Mouse (Mus musculus): ENCODE measurements around the gene Ndufa8. TPM values are rescaled to one million over a fixed set of nuclear protein-coding genes. Genes with fewer than 3 reads are reported as not detected.

Ndufa8 gene
- 239 and 249 TPM in 2 replicates for polyA plus RNA-seq (2015; fragmentation: Nextera tagmentation; extraction: Ambion mirVana)

- Histone ChIP-seq H3K9me3 (ENCODE audit: control insufficient read depth, low read length) (no peaks in the 10 kb centered on the region), H3K36me3 (ENCODE audit: control insufficient read depth, insufficient read depth, low read length) (0 out of 2 replicates have a peak, but pooled peaks cover 2% of the 10 kb centered on the region), H3K9ac (ENCODE audit: low read length) (peak within 1 kb of the TSS; percentile 91), H3K4me3 (ENCODE audit: low read length) (peak within 1 kb of the TSS; percentile 85), H3K4me1 (replicated peaks; ENCODE audit: control insufficient read depth, insufficient read depth, low read length) (peaks cover 6% of the 10 kb centered on the region), H3K27me3 (ENCODE audit: control insufficient read depth, insufficient read depth, low read depth, low read length) (no peaks in the 10 kb centered on the region), H3K4me2 (ENCODE audit: low read depth, low read length) (peak within 1 kb of the TSS; percentile 73), H3K27ac (ENCODE audit: low read length) (peak within 1 kb of the TSS; percentile 28; the same call in 1 of the 2 replicates)
- under 1% methylated on average over 44 of the region's 44 CpGs for WGBS
- peak; percentile 99 for ATAC-seq (ENCODE audit: low read depth)
Measured at GRCm38 (mm10) chr2:36048748-36049566, at the start of gene Ndufa8, which contains the start of gene Morn5. Gene Ndufa8 (minus strand): TSS chr2:36049406. Gene Morn5 (plus strand): TSS chr2:36049458.

GRCm38 (mm10) chr2:36098021-36098420 lies 48.8 kb upstream of the Ndufa8 start:
- H3K27ac ChIP-seq (ENCODE audit: low read length): no peak overlapping the region
- peaks cover 92% of the 10 kb centered on the region for H3K27me3 ChIP-seq (ENCODE audit: control insufficient read depth, insufficient read depth, low read depth, low read length)
- no peaks in the 10 kb centered on the region for H3K9me3 ChIP-seq (ENCODE audit: control insufficient read depth, low read length)
- H3K9ac ChIP-seq (ENCODE audit: low read length): no peak overlapping the region
- no peak overlapping the region for H3K4me2 ChIP-seq (ENCODE audit: low read depth, low read length)
- peaks cover 8% of the 10 kb centered on the region for H3K4me1 ChIP-seq (replicated peaks; ENCODE audit: control insufficient read depth, insufficient read depth, low read length)
- no peak for ATAC-seq (ENCODE audit: low read depth)
- H3K4me3 ChIP-seq (ENCODE audit: low read length): no peak overlapping the region
- WGBS: 13% methylated on average over 5 of the region's 5 CpGs
- H3K36me3 ChIP-seq (ENCODE audit: control insufficient read depth, insufficient read depth, low read length): no peaks in the 10 kb centered on the region

DNA sequence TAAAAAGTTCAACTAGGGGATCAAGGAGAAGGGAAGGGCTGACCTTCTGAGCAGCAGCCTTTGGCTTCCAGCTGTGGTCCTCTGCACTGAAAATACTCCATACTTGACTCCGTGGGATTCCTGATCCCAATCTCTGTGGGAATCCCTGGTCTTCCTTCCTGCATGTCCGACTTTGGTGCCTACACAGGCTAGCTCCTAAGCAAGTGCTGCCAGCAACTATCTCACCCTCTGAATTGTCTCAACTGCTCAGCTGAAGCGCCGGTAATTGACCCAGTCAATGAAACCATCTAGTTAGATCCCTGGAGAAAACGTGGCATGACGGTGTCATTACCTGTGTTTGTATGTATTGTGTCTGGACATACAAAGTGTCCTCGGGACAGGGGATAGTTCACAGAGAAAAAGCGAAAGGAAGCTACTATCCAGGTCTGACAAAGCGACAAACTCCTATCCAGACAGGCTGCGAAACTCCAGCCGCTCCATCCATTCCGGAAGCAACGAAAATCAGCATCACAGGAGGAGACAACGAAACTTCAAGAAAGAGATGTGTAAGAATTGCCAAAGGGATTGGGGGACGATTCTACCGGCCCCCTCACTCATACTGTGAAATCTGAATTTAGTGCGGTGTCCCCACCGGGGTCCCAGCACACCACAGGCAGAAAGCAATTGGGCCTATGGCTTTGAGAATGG lies 48.1 kb upstream of the Ndufa8 start:
- Histone ChIP-seq H3K9ac (ENCODE audit: low read length) (no peak overlapping the region), H3K4me2 (ENCODE audit: low read depth, low read length) (no peak overlapping the region), H3K4me1 (replicated peaks; ENCODE audit: control insufficient read depth, insufficient read depth, low read length) (peaks cover under 1% of the 10 kb centered on the region; the same call in 1 of the 2 replicates), H3K36me3 (ENCODE audit: control insufficient read depth, insufficient read depth, low read length) (no peaks in the 10 kb centered on the region), H3K27ac (ENCODE audit: low read length) (no peak overlapping the region), H3K9me3 (ENCODE audit: control insufficient read depth, low read length) (no peaks in the 10 kb centered on the region), H3K27me3 (ENCODE audit: control insufficient read depth, insufficient read depth, low read depth, low read length) (peaks cover 89% of the 10 kb centered on the region), H3K4me3 (ENCODE audit: low read length) (no peak overlapping the region)
- 9% methylated on average over 18 of the region's 18 CpGs for WGBS
- no peak for ATAC-seq (ENCODE audit: low read depth)

- whole genome bisulfite sequencing: 12% methylated on average over 31 of the region's 31 CpGs
- H3K4me2 ChIP-seq (ENCODE audit: low read depth, low read length): no peak overlapping the region
Measured at GRCm38 (mm10) chr2:36093914-36094475, 44.8 kb upstream of the Ndufa8 start.

DNA sequence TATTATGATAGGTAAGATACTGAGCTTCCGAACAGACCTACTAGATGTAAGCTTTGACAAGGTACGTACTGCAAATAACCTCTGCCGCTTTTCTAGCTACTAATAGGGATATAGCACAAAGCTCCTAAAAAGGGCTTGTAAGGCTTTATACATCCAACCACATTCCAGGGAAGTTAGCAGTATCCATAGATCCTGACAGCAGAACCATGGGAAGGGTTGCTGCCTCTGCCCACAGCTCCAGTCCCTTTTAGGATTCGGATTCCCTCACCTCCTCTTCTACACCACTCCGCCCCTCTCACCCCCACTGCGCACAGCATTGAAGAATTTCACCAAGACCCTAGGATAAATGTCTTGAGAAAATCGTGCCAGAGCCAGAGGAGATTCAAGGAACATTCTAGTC lies 44.1 kb upstream of the Ndufa8 start:
- peaks cover 87% of the 10 kb centered on the region for H3K27me3 ChIP-seq (ENCODE audit: control insufficient read depth, insufficient read depth, low read depth, low read length)
- H3K27ac ChIP-seq (ENCODE audit: low read length): no peak overlapping the region
- H3K9me3 ChIP-seq (ENCODE audit: control insufficient read depth, low read length): no peaks in the 10 kb centered on the region
- no peak overlapping the region for H3K4me2 ChIP-seq (ENCODE audit: low read depth, low read length)
- no peak overlapping the region for H3K9ac ChIP-seq (ENCODE audit: low read length)
- no peak overlapping the region for H3K4me3 ChIP-seq (ENCODE audit: low read length)
- no peak for ATAC-seq (ENCODE audit: low read depth)
- WGBS: 40% methylated on average over 7 of the region's 7 CpGs
- H3K36me3 ChIP-seq (ENCODE audit: control insufficient read depth, insufficient read depth, low read length): no peaks in the 10 kb centered on the region
- H3K4me1 ChIP-seq (replicated peaks; ENCODE audit: control insufficient read depth, insufficient read depth, low read length): peaks cover 11% of the 10 kb centered on the region

More at GRCm38 (mm10) chr2:36093914-36094475, 44.8 kb upstream of the Ndufa8 start:
- peaks cover 94% of the 10 kb centered on the region for H3K27me3 ChIP-seq (ENCODE audit: control insufficient read depth, insufficient read depth, low read depth, low read length)
- no peak overlapping the region for H3K27ac ChIP-seq (ENCODE audit: low read length)
- no peak overlapping the region for H3K9ac ChIP-seq (ENCODE audit: low read length)
- peaks cover 11% of the 10 kb centered on the region for H3K4me1 ChIP-seq (replicated peaks; ENCODE audit: control insufficient read depth, insufficient read depth, low read length)
- no peak overlapping the region for H3K4me3 ChIP-seq (ENCODE audit: low read length)
- no peak for ATAC-seq (ENCODE audit: low read depth)
- H3K36me3 ChIP-seq (ENCODE audit: control insufficient read depth, insufficient read depth, low read length): no peaks in the 10 kb centered on the region
- H3K9me3 ChIP-seq (ENCODE audit: control insufficient read depth, low read length): no peaks in the 10 kb centered on the region

DNA sequence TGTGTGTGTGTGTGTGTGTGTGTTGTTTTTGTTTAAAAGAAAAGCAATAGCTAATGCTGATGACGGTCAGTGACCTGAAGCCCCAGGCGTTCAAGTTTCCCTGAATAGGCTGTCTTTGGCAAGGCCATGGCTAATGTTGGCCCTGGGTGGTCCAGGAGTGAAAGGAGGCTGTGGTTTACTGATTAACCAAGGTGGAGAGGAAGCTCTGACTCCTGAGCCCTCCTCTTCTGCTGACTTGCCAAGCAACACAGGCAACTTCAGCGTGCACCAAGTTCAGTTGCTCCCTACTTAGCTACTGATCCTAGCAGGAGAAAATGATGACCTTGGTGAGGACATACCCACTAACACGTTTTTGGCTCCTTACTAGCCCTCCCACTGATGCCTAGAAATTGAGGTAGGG lies 43.5 kb upstream of the Ndufa8 start:
- Histone ChIP-seq H3K36me3 (ENCODE audit: control insufficient read depth, insufficient read depth, low read length) (no peaks in the 10 kb centered on the region), H3K4me2 (ENCODE audit: low read depth, low read length) (no peak overlapping the region), H3K27me3 (ENCODE audit: control insufficient read depth, insufficient read depth, low read depth, low read length) (peaks cover 82% of the 10 kb centered on the region), H3K27ac (ENCODE audit: low read length) (no peak overlapping the region), H3K4me3 (ENCODE audit: low read length) (no peak overlapping the region), H3K4me1 (replicated peaks; ENCODE audit: control insufficient read depth, insufficient read depth, low read length) (peaks cover 11% of the 10 kb centered on the region), H3K9ac (ENCODE audit: low read length) (no peak overlapping the region), H3K9me3 (ENCODE audit: control insufficient read depth, low read length) (no peaks in the 10 kb centered on the region)
- WGBS: 14% methylated on average over 4 of the region's 4 CpGs
- no peak for ATAC-seq (ENCODE audit: low read depth)

GRCm38 (mm10) chr2:36090853-36091741 lies 41.9 kb upstream of the Ndufa8 start:
- no peak overlapping the region for H3K27ac ChIP-seq (ENCODE audit: low read length)
- H3K27me3 ChIP-seq (ENCODE audit: control insufficient read depth, insufficient read depth, low read depth, low read length): peaks cover 70% of the 10 kb centered on the region
- H3K9ac ChIP-seq (ENCODE audit: low read length): peak overlapping the region; percentile 29
- 10% methylated on average over 70 of the region's 70 CpGs for WGBS
- peak; percentile 87 for ATAC-seq (ENCODE audit: low read depth)
- peak overlapping the region; percentile 69 for H3K4me2 ChIP-seq (ENCODE audit: low read depth, low read length)
- peak overlapping the region; percentile 49 for H3K4me3 ChIP-seq (ENCODE audit: low read length)
- H3K9me3 ChIP-seq (ENCODE audit: control insufficient read depth, low read length): no peaks in the 10 kb centered on the region
- H3K36me3 ChIP-seq (ENCODE audit: control insufficient read depth, insufficient read depth, low read length): no peaks in the 10 kb centered on the region
- H3K4me1 ChIP-seq (replicated peaks; ENCODE audit: control insufficient read depth, insufficient read depth, low read length): peaks cover 11% of the 10 kb centered on the region

GRCm38 (mm10) chr2:36089190-36089589 lies 40.0 kb upstream of the Ndufa8 start:
- Histone ChIP-seq H3K9ac (ENCODE audit: low read length) (no peak overlapping the region), H3K27me3 (ENCODE audit: control insufficient read depth, insufficient read depth, low read depth, low read length) (peaks cover 51% of the 10 kb centered on the region), H3K36me3 (ENCODE audit: control insufficient read depth, insufficient read depth, low read length) (no peaks in the 10 kb centered on the region), H3K4me3 (ENCODE audit: low read length) (no peak overlapping the region), H3K4me2 (ENCODE audit: low read depth, low read length) (no peak overlapping the region), H3K4me1 (replicated peaks; ENCODE audit: control insufficient read depth, insufficient read depth, low read length) (peaks cover 11% of the 10 kb centered on the region), H3K27ac (ENCODE audit: low read length) (no peak overlapping the region), H3K9me3 (ENCODE audit: control insufficient read depth, low read length) (no peaks in the 10 kb centered on the region)
- WGBS: 60% methylated on average over 3 of the region's 3 CpGs
- ATAC-seq (ENCODE audit: low read depth): no peak

Measured in lung, embryonic 16.5 days (tissue).